Mouse (Mus musculus): ENCODE results near the gene Vmn2r9. TPM values are rescaled to one million over a fixed set of nuclear protein-coding genes. Genes with fewer than 3 reads are reported as not detected.

The Vmn2r9 gene
- polyA plus RNA-seq, 1 experiment from 2014 or later = not detected

Other genes starting within 250 kb of the Vmn2r9 start
- gene Gak, start 222.8 kb downstream of the Vmn2r9 start, polyA plus RNA-seq (2014; fragmentation: Nextera tagmentation; extraction: Ambion mirVana) = 46.4 and 47.2 TPM in 2 replicates
- gene Tmem175, start 222.8 kb downstream of the Vmn2r9 start, polyA plus RNA-seq (2014; fragmentation: Nextera tagmentation; extraction: Ambion mirVana) = 27.2 and 29.7 TPM in 2 replicates
- 9.8 and 11.3 TPM in 2 replicates for gene Idua, start 192.3 kb downstream of the Vmn2r9 start, polyA plus RNA-seq (2014; fragmentation: Nextera tagmentation; extraction: Ambion mirVana)
- 25.3 and 28.4 TPM in 2 replicates for gene Dgkq, start 182.9 kb downstream of the Vmn2r9 start, polyA plus RNA-seq (2014; fragmentation: Nextera tagmentation; extraction: Ambion mirVana)
- 3.2 and 3.5 TPM in 2 replicates for gene Slc26a1, start 177.0 kb downstream of the Vmn2r9 start, polyA plus RNA-seq (2014; fragmentation: Nextera tagmentation; extraction: Ambion mirVana)
- gene Fgfrl1, start 160.2 kb downstream of the Vmn2r9 start, polyA plus RNA-seq (2014; fragmentation: Nextera tagmentation; extraction: Ambion mirVana) = 7.0 and 9.6 TPM in 2 replicates
- not detected in 2 replicates for gene Rnf212, start 77.6 kb downstream of the Vmn2r9 start, polyA plus RNA-seq (2014; fragmentation: Nextera tagmentation; extraction: Ambion mirVana)
- gene Tmed11, start 57.2 kb downstream of the Vmn2r9 start, polyA plus RNA-seq (2014; fragmentation: Nextera tagmentation; extraction: Ambion mirVana) = not detected in 2 replicates
- not detected in 2 replicates for gene Vmn2r8, start 43.8 kb downstream of the Vmn2r9 start, polyA plus RNA-seq (2014; fragmentation: Nextera tagmentation; extraction: Ambion mirVana)
- gene Vmn2r10, start 153.9 kb upstream of the Vmn2r9 start, polyA plus RNA-seq (2014; fragmentation: Nextera tagmentation; extraction: Ambion mirVana) = not detected in 2 replicates
- gene Vmn2r11, start 207.0 kb upstream of the Vmn2r9 start, polyA plus RNA-seq (2014; fragmentation: Nextera tagmentation; extraction: Ambion mirVana) = not detected in 2 replicates
- gene Vmn2r12, start 245.3 kb upstream of the Vmn2r9 start, polyA plus RNA-seq (2014; fragmentation: Nextera tagmentation; extraction: Ambion mirVana) = not detected in 2 replicates

Measured in hindbrain, embryonic 14.5 days (tissue).